Mouse (Mus musculus): Measurements from ENCODE around the gene Mmp3. TPM values are rescaled to one million over a fixed set of nuclear protein-coding genes. Genes with fewer than 3 reads are reported as not detected.
"Not testable (repeated sequence)": the region's sequence is repeated elsewhere in the genome, so short reads cannot be mapped to it uniquely, and the experiment has no call there.

Mmp3 gene
- not detected for total RNA-seq (2021)
- 0.15 TPM in 1 of 2 replicates, not detected in the other for polyA plus RNA-seq (2012; rRNA removed)
- long read RNA-seq: 0 reads

DNA sequence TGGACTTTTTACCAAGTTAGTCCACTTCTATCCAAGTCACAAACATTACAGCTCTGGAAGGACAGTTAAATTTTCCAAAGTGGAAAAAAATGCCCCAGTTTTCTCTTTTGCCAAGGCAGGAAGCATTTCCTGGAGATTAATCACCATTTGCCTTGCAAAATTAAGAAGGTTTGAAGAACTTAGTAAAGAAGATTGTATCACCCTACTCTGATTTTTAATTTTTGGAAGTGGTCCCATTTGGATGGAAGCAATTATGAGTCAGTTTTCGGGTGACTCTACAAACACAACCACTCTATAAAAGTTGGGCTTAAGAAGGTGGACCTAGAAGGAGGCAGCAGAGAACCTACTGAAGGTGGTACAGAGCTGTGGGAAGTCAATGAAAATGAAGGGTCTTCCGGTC, at the start of gene Mmp3:
Gene Mmp3, plus strand, starts transcription at position 301 of the 400 bp plus-strand sequence.
- DNase-seq: no peak

DNA sequence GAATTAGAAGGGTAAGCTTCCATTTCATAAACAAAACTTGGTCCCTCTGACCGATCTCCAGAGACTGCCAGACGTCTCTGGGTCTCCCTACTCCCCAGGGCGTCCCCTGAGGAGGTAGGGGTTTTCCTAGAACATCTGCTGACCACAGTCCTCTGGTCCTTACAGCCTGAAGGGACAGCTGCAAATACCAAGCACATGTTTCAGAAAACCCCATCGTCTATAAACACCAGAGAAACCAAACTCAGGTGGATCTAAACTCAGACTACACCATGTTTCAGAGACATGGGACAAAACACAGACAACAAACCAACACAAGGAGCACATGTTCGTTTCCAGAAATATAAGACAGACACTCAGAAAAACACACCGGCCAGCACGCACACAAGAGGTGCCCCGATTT, 49.1 kb upstream of the Mmp3 start:
- not testable (repeated sequence) for DNase-seq

GRCm38 (mm10) chr9:7453302-7453701, 7.7 kb downstream of the Mmp3 start:
- no peak for DNase-seq

DNA sequence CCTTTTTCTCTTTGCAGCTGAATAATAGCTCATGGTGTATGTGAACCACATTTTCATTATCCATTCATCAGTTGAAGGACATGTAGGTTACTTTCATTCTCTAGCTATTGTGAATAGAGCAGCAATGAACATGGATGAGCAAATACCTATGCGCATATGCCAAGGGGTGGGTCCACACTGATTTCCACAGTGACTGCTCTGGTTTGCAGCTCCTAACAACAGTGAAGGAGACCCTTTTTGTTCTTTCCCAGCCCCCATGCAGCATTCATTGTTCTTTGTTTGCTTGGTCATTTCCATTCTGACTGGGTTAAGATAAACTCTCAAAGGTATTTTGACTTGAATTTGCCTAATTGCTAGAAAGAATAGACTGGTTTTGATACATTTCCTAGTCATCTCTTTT, 24.6 kb downstream of the Mmp3 start:
- DNase-seq: no peak

- DNase-seq: no peak
Observed at GRCm38 (mm10) chr9:7483684-7484394, 38.2 kb downstream of the Mmp3 start.

DNA sequence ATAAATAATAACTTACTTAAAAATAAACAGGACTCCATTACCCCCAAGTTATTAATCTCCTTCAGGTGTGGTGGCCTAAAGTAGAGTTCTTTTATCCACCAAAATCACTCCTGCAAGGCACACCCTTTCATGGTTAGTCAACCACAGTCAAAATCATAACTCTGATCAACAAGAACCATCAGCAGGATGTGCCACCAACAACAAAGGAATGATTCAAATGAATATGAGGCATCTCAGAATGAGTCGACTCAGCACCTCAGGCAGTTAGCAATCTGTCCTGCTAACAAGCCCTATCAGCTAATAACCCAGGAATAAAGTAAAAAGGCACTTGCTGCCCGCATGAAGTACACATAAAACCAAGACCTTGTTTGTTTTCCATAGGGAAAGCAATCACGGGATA, 55.5 kb downstream of the Mmp3 start:
- DNase-seq: no peak

GRCm38 (mm10) chr9:7502051-7502450, 56.4 kb downstream of the Mmp3 start, which contains the start of gene Mmp10:
TSS of gene Mmp10 (plus strand) at chr9:7502352.
- no peak for DNase-seq

Other genes with a start within 250 kb of the Mmp3 start
- gene Mmp13, start 173.3 kb upstream of the Mmp3 start, total RNA-seq (2021): 1 to 10 TPM in 1 of 2 experiments, under 1 TPM in 1; 0.37 to 1.1 TPM
- 0.12 and 0.32 TPM in 2 replicates for gene Mmp13, start 173.3 kb upstream of the Mmp3 start, polyA plus RNA-seq (2012; rRNA removed)
- gene Mmp12, start 101.4 kb upstream of the Mmp3 start, total RNA-seq (2021): 10 to 100 TPM in 1 of 2 experiments, 1 to 10 TPM in 1; 4.5 to 16.2 TPM
- 0.75 and 1.2 TPM in 2 replicates for gene Mmp12, start 101.4 kb upstream of the Mmp3 start, polyA plus RNA-seq (2012; rRNA removed)
- gene Mmp1b, start 57.8 kb upstream of the Mmp3 start, total RNA-seq (2021): not detected
- not detected in 2 replicates for gene Mmp1b, start 57.8 kb upstream of the Mmp3 start, polyA plus RNA-seq (2012; rRNA removed)
- gene Mmp10, start 56.5 kb downstream of the Mmp3 start, total RNA-seq (2021): not detected
- gene Mmp10, start 56.5 kb downstream of the Mmp3 start, polyA plus RNA-seq (2012; rRNA removed): not detected in 2 replicates
- under 1 TPM in 1 of 2 experiments, not detected in 1; 0.78 TPM for gene Mmp8, start 112.6 kb downstream of the Mmp3 start, total RNA-seq (2021)
- gene Mmp8, start 112.6 kb downstream of the Mmp3 start, polyA plus RNA-seq (2012; rRNA removed): not detected in 2 replicates
- 1 to 10 TPM in 1 of 2 experiments, under 1 TPM in 1; 0.21 to 9.2 TPM for gene Mmp27, start 125.6 kb downstream of the Mmp3 start, total RNA-seq (2021)
- 0.08 TPM in 1 of 2 replicates, not detected in the other for gene Mmp27, start 125.6 kb downstream of the Mmp3 start, polyA plus RNA-seq (2012; rRNA removed)
- gene Mmp20, start 182.4 kb downstream of the Mmp3 start, total RNA-seq (2021): not detected
- gene Mmp20, start 182.4 kb downstream of the Mmp3 start, polyA plus RNA-seq (2012; rRNA removed): not detected in 2 replicates
- gene Mmp7, start 246.3 kb downstream of the Mmp3 start, total RNA-seq (2021): not detected
- gene Mmp7, start 246.3 kb downstream of the Mmp3 start, polyA plus RNA-seq (2012; rRNA removed): not detected in 2 replicates

Data from adrenal gland, adult 2 months (tissue).